Mouse (Mus musculus) B cell, adult 2 months (primary cell): Measurements from ENCODE around the gene Mab21l1.

Experiments used
- DNase-seq, 2 experiments: peaks; one replicate each; pipeline ENCODE4 v3.0.0; 2022

The Mab21l1 gene

GRCm38 (mm10) chr3:55780120-55781070 is 1.9 kb upstream of the Mab21l1 start:
- no peak for DNase-seq

GRCm38 (mm10) chr3:55781429-55782055 is 768 bp upstream of the Mab21l1 start:
- no peak for DNase-seq

GRCm38 (mm10) chr3:55782771-55783170 is 461 bp downstream of the Mab21l1 start:
- peak in 1 of 2 experiments; percentile 1 for DNase-seq

- DNase-seq = peak in 1 of 2 experiments; percentile 7
Measured at GRCm38 (mm10) chr3:55783171-55784081, 1.1 kb downstream of the Mab21l1 start.

GRCm38 (mm10) chr3:55784101-55784500 is 1.8 kb downstream of the Mab21l1 start:
- DNase-seq = no peak

- no peak for DNase-seq
Measured at GRCm38 (mm10) chr3:55785266-55785980, 3.1 kb downstream of the Mab21l1 start.

GRCm38 (mm10) chr3:55785981-55786725 is 3.8 kb downstream of the Mab21l1 start:
- no peak for DNase-seq

GRCm38 (mm10) chr3:55786835-55787486 is 4.7 kb downstream of the Mab21l1 start:
- DNase-seq = no peak

- no peak for DNase-seq
Measured at GRCm38 (mm10) chr3:55787487-55788213, 5.3 kb downstream of the Mab21l1 start.

GRCm38 (mm10) chr3:55788214-55788586 is 5.9 kb downstream of the Mab21l1 start:
- no peak for DNase-seq

GRCm38 (mm10) chr3:55788621-55789201 is 6.4 kb downstream of the Mab21l1 start:
- no peak for DNase-seq

GRCm38 (mm10) chr3:55789856-55790255 is 7.5 kb downstream of the Mab21l1 start:
- no peak for DNase-seq

- no peak for DNase-seq
Measured at GRCm38 (mm10) chr3:55790609-55791008, 8.3 kb downstream of the Mab21l1 start.

GRCm38 (mm10) chr3:55792251-55792650 is 9.9 kb downstream of the Mab21l1 start:
- no peak for DNase-seq

- no peak for DNase-seq
Measured at GRCm38 (mm10) chr3:55793842-55794575, 11.7 kb downstream of the Mab21l1 start.

GRCm38 (mm10) chr3:55794768-55795167 is 12.5 kb downstream of the Mab21l1 start:
- no peak for DNase-seq

- DNase-seq = no peak
Measured at GRCm38 (mm10) chr3:55814993-55815625, 32.8 kb downstream of the Mab21l1 start.

- no peak for DNase-seq
Measured at GRCm38 (mm10) chr3:55816096-55816495, 33.8 kb downstream of the Mab21l1 start.
